Mouse (Mus musculus) kidney, adult 2 months (tissue): ENCODE data around the gene Panx1.

Experiments used
- CTCF ChIP-seq: fragments of 200-500 bp; conservative IDR thresholded peaks from 2 replicates; pipeline ENCODE4 v1.5.1; 2011; ENCODE audit warnings: low read depth, mild to moderate bottlenecking, control low read depth, low read length, moderate library complexity, mixed read lengths; ENCODE audit not compliant: insufficient read depth, insufficient read length
- POLR2A ChIP-seq: fragments of 200-500 bp; IDR thresholded peaks from one replicate; pipeline ENCODE4 v1.6.1; 2011; ENCODE audit warnings: low read depth, low read length, control low read depth

DNA sequence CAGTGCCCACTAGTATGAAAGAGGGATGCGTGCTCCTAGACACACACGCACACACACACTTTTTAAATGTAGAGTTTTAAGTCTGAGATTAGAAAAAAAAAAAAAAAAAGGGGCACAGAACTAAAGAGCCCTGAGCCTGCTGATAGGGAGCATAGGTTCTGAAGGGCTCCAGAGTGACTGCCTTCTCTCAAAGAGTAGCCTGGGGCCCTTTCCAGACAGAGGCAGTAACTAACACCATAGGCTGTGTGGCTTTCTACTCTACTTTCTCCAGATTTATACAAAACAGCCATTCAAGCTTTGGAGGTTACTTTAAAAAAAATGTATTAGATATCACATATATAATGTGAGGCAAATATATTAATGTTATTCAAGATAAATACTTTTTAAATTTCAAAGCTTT is 8.9 kb downstream of the Panx1 start:
- TF ChIP-seq POLR2A (no peak), CTCF (no peak)
